Mouse (Mus musculus): ENCODE data around the gene Zkscan16.

Zkscan16 gene

GRCm38 (mm10) chr4:58941638-58942037 is 1.8 kb upstream of the Zkscan16 start:
- DNase-seq = no peak

- no peak for DNase-seq
Observed at GRCm38 (mm10) chr4:58942942-58943341, 486 bp upstream of the Zkscan16 start.

- no peak for DNase-seq
Observed at GRCm38 (mm10) chr4:58944206-58944553, 752 bp downstream of the Zkscan16 start.

- no peak for DNase-seq
Observed at GRCm38 (mm10) chr4:58944695-58945094, 1.3 kb downstream of the Zkscan16 start.

GRCm38 (mm10) chr4:58948391-58948790 is 5.0 kb downstream of the Zkscan16 start:
- no peak for DNase-seq

GRCm38 (mm10) chr4:58952630-58953029 is 9.2 kb downstream of the Zkscan16 start:
- DNase-seq = no peak

GRCm38 (mm10) chr4:58961719-58962118 is 18.3 kb downstream of the Zkscan16 start:
- no peak for DNase-seq

GRCm38 (mm10) chr4:58963271-58963670 is 19.8 kb downstream of the Zkscan16 start:
- no peak for DNase-seq

- no peak for DNase-seq
Observed at GRCm38 (mm10) chr4:58965136-58965535, 21.7 kb downstream of the Zkscan16 start.

GRCm38 (mm10) chr4:58970678-58971077 is 27.2 kb downstream of the Zkscan16 start:
- DNase-seq = no peak

GRCm38 (mm10) chr4:58975711-58976110 is 32.3 kb downstream of the Zkscan16 start:
- no peak for DNase-seq

GRCm38 (mm10) chr4:58981421-58981820 is 38.0 kb downstream of the Zkscan16 start:
- no peak for DNase-seq

GRCm38 (mm10) chr4:58982806-58983205 is 39.4 kb downstream of the Zkscan16 start:
- no peak for DNase-seq

- peak; percentile 89 to 90 for DNase-seq
Observed at GRCm38 (mm10) chr4:58985157-58985648, 41.8 kb downstream of the Zkscan16 start.

GRCm38 (mm10) chr4:58986540-58987190 is 43.2 kb downstream of the Zkscan16 start, which contains the start of gene Ptgr1:
TSS of gene Ptgr1 (minus strand) at chr4:58987119.
- peak; percentile 88 to 93 for DNase-seq

- no peak for DNase-seq
Observed at GRCm38 (mm10) chr4:58989303-58989898, 46.0 kb downstream of the Zkscan16 start.

- no peak for DNase-seq
Observed at GRCm38 (mm10) chr4:58990609-58991434, 47.4 kb downstream of the Zkscan16 start.

GRCm38 (mm10) chr4:58992195-58992594 is 48.8 kb downstream of the Zkscan16 start:
- no peak for DNase-seq

- DNase-seq = no peak
Observed at GRCm38 (mm10) chr4:58994762-58995161, 51.3 kb downstream of the Zkscan16 start, which contains the start of gene Dnajc25. TSS of gene Dnajc25 (plus strand) at chr4:58995062.

GRCm38 (mm10) chr4:58995251-58995693 is 51.8 kb downstream of the Zkscan16 start:
- DNase-seq = peak; percentile 42 to 60

- DNase-seq = peak; percentile 45 to 69
Observed at GRCm38 (mm10) chr4:58997081-58997480, 53.7 kb downstream of the Zkscan16 start.

GRCm38 (mm10) chr4:58998688-58999087 is 55.3 kb downstream of the Zkscan16 start:
- no peak for DNase-seq

- DNase-seq = peak; percentile 85 to 87
Observed at GRCm38 (mm10) chr4:58999686-59000085, 56.3 kb downstream of the Zkscan16 start.

All from kidney, postnatal 4 days (tissue).